Mouse (Mus musculus) bone marrow, adult 2 months (tissue): ENCODE results near the gene Tmc6.

Experiments used
- CTCF ChIP-seq: fragments of 200-500 bp; IDR thresholded peaks from 2 replicates; pipeline ENCODE4 v1.5.1; 2011; ENCODE audit warnings: low read length, control low read depth; ENCODE audit not compliant: control insufficient read depth, insufficient read depth
- POLR2A ChIP-seq: fragments of 200-500 bp; IDR thresholded peaks from 2 replicates; pipeline ENCODE4 v1.6.1; 2011; ENCODE audit warnings: low read depth, mild to moderate bottlenecking, control low read depth, low read length, borderline replicate concordance; ENCODE audit not compliant: control insufficient read depth

GRCm38 (mm10) chr11:117816389-117816996, 34.5 kb upstream of the Tmc6 start:
- TF ChIP-seq CTCF (no peak), POLR2A (no peak)
